Mouse (Mus musculus) cerebellum, adult 2 months (tissue): Measurements from ENCODE around the gene Pdxp. TPM values are rescaled to one million over a fixed set of nuclear protein-coding genes. Genes with fewer than 3 reads are reported as not detected.

Source experiments
- DNase-seq, 2 experiments: peaks; one replicate each; pipeline ENCODE4 v3.0.0; 2021
- H3K27ac ChIP-seq: fragments of 200-500 bp; 2 replicates; pipeline ENCODE4 v1.5.1; 2012; ENCODE audit warnings: low read length, control low read depth, inconsistent platforms; ENCODE audit not compliant: insufficient read depth
- H3K27me3 ChIP-seq: fragments of 200-500 bp; 2 replicates; pipeline ENCODE4 v1.6.1; 2012; ENCODE audit warnings: inconsistent platforms, mild to moderate bottlenecking, low read length, moderate library complexity; ENCODE audit not compliant: control insufficient read depth, insufficient read depth
- H3K4me1 ChIP-seq: fragments of 200-500 bp; 2 replicates; pipeline ENCODE4 v1.6.1; 2011; ENCODE audit warnings: low read length; ENCODE audit not compliant: control insufficient read depth, insufficient read depth
- H3K4me3 ChIP-seq: fragments of 200-500 bp; replicated peaks from 2 replicates; pipeline ENCODE3; 2011; ENCODE audit warnings: mild to moderate bottlenecking, low read depth, low read length, control low read depth; ENCODE audit not compliant: insufficient read depth
- CTCF ChIP-seq: fragments of 200-500 bp; IDR thresholded peaks from 2 replicates; pipeline ENCODE4 v1.5.1; 2011; ENCODE audit warnings: low read depth, mild to moderate bottlenecking, control low read depth, low read length, moderate library complexity, borderline replicate concordance; ENCODE audit not compliant: insufficient read depth
- POLR2A ChIP-seq: fragments of 200-500 bp; IDR thresholded peaks from 2 replicates; pipeline ENCODE4 v1.6.1; 2011; ENCODE audit warnings: low read length, control low read depth, borderline replicate concordance; ENCODE audit not compliant: insufficient read depth
- WGBS: fragments of 180-500 bp; shearing (Covaris S2); methylation state at CpG from one replicate; pipeline ENCODE4 v1.1.7; 2018; 5-methylcytosine and 5-hydroxymethylcytosine counted together
- polyA plus RNA-seq: library from polyadenylated mRNA; depleted of rRNA; stranded (reverse); fragments of >200 nt; gene quantifications from 2 replicates; pipeline ENCODE4 v1.2.3, GENCODE M21; 2012; rRNA removed

Gene Pdxp
- polyA plus RNA-seq, 1 experiment: 204 TPM

- Histone ChIP-seq H3K4me1 (0 out of 2 replicates have a peak, but pooled peaks cover 3% of the 10 kb centered on the region), H3K4me3 (peak overlapping the region; percentile 77), H3K27ac (peak overlapping the region; percentile 31), H3K27me3 (no peaks in the 10 kb centered on the region)
- TF ChIP-seq POLR2A (no peak), CTCF (no peak)
- DNase-seq: peak in 1 of 2 experiments; percentile 38
- 1% methylated on average over 11 of the region's 11 CpGs for WGBS
Observed at GRCm38 (mm10) chr15:78948152-78948725, 34.5 kb downstream of the Pdxp start.

- DNase-seq: peak in 1 of 2 experiments; percentile 45
- TF ChIP-seq POLR2A (no peak), CTCF (no peak)
- H3K27ac ChIP-seq: no peak overlapping the region
- WGBS: 96% methylated on average over 3 of the region's 3 CpGs
- no peaks in the 10 kb centered on the region for H3K27me3 ChIP-seq
- H3K4me1 ChIP-seq: 0 out of 2 replicates have a peak, but pooled peaks cover 3% of the 10 kb centered on the region
- no peak overlapping the region for H3K4me3 ChIP-seq
Observed at GRCm38 (mm10) chr15:78948883-78949282, 35.2 kb downstream of the Pdxp start.

GRCm38 (mm10) chr15:78955663-78956062 is 41.9 kb downstream of the Pdxp start:
- no peak for DNase-seq
- Histone ChIP-seq H3K27me3 (no peaks in the 10 kb centered on the region), H3K4me3 (no peak overlapping the region), H3K27ac (no peak overlapping the region), H3K4me1 (peaks cover 5% of the 10 kb centered on the region; the same call in 1 of the 2 replicates)
- TF ChIP-seq CTCF (no peak), POLR2A (no peak)
- 70% methylated on average over 3 of the region's 3 CpGs for WGBS

GRCm38 (mm10) chr15:78956351-78956750 is 42.6 kb downstream of the Pdxp start:
- Histone ChIP-seq H3K4me3 (no peak overlapping the region), H3K4me1 (peaks cover 3% of the 10 kb centered on the region; the same call in 1 of the 2 replicates), H3K27me3 (no peaks in the 10 kb centered on the region), H3K27ac (no peak overlapping the region)
- DNase-seq: peak in 1 of 2 experiments; percentile 45
- TF ChIP-seq POLR2A (no peak), CTCF (peak; percentile 26; the same call in 1 of the 2 replicates)
- WGBS: 95% methylated on average over 4 of the region's 4 CpGs

- TF ChIP-seq CTCF (no peak), POLR2A (no peak)
- 81% methylated on average over 15 of the region's 15 CpGs for WGBS
- Histone ChIP-seq H3K27me3 (no peaks in the 10 kb centered on the region), H3K4me3 (no peak overlapping the region), H3K4me1 (peaks cover 3% of the 10 kb centered on the region; the same call in 1 of the 2 replicates), H3K27ac (no peak overlapping the region)
- no peak for DNase-seq
Observed at GRCm38 (mm10) chr15:78957021-78957420, 43.3 kb downstream of the Pdxp start.

- TF ChIP-seq POLR2A: no peak
- WGBS: 92% methylated on average over 11 of the region's 11 CpGs
- Histone ChIP-seq H3K4me1 (peaks cover 12% of the 10 kb centered on the region), H3K27ac (no peak overlapping the region), H3K4me3 (no peak overlapping the region), H3K27me3 (no peaks in the 10 kb centered on the region)
- DNase-seq: no peak
Observed at GRCm38 (mm10) chr15:78959537-78959936, 45.8 kb downstream of the Pdxp start.

- H3K4me3 ChIP-seq: no peak overlapping the region
- DNase-seq: no peak
- no peak overlapping the region for H3K27ac ChIP-seq
- no peak for TF ChIP-seq POLR2A
- WGBS: 44% methylated on average over 4 of the region's 4 CpGs
- no peaks in the 10 kb centered on the region for H3K27me3 ChIP-seq
- peaks cover 12% of the 10 kb centered on the region for H3K4me1 ChIP-seq
Observed at GRCm38 (mm10) chr15:78960088-78960487, 46.4 kb downstream of the Pdxp start.

- Histone ChIP-seq H3K27ac (peak overlapping the region; percentile 52; the same call in 1 of the 2 replicates), H3K27me3 (no peaks in the 10 kb centered on the region), H3K4me3 (no peak overlapping the region), H3K4me1 (peaks cover 9% of the 10 kb centered on the region)
- TF ChIP-seq POLR2A: peak; percentile 62; the same call in 1 of the 2 replicates
- TF ChIP-seq CTCF: peak; percentile 86
- DNase-seq: peak; percentile 83 to 84
- WGBS: 24% methylated on average over 2 of the region's 2 CpGs
Observed at GRCm38 (mm10) chr15:78962885-78963284, 49.2 kb downstream of the Pdxp start.

Other genes starting within 250 kb of the Pdxp start
- gene Elfn2, start 195.1 kb upstream of the Pdxp start, polyA plus RNA-seq: 18.0 and 20.6 TPM in 2 replicates
- 3.8 and 4.4 TPM in 2 replicates for gene Mfng, start 140.4 kb upstream of the Pdxp start, polyA plus RNA-seq
- gene Card10, start 110.9 kb upstream of the Pdxp start, polyA plus RNA-seq: 7.1 and 8.2 TPM in 2 replicates
- gene Cdc42ep1, start 71.3 kb upstream of the Pdxp start, polyA plus RNA-seq: 73.2 and 77.3 TPM in 2 replicates
- 0.87 and 1.2 TPM in 2 replicates for gene Lgals2, start 58.4 kb upstream of the Pdxp start, polyA plus RNA-seq
- gene Gga1, start 36.7 kb upstream of the Pdxp start, polyA plus RNA-seq: 80.8 and 82.5 TPM in 2 replicates
- 0.10 TPM in 2 replicates for gene Gm49510, start 14.3 kb upstream of the Pdxp start, polyA plus RNA-seq
- 25.8 and 28.2 TPM in 2 replicates for gene Sh3bp1, start 14.2 kb upstream of the Pdxp start, polyA plus RNA-seq
- gene Lgals1, start 12.8 kb downstream of the Pdxp start, polyA plus RNA-seq: 64.7 and 71.7 TPM in 2 replicates
- 30.7 and 34.4 TPM in 2 replicates for gene Nol12, start 21.0 kb downstream of the Pdxp start, polyA plus RNA-seq
- gene Triobp, start 33.8 kb downstream of the Pdxp start, polyA plus RNA-seq: 35.3 and 39.4 TPM in 2 replicates
- 197 and 242 TPM in 2 replicates for gene H1f0, start 114.5 kb downstream of the Pdxp start, polyA plus RNA-seq
- 0.11 and 0.26 TPM in 2 replicates for gene Galr3, start 128.0 kb downstream of the Pdxp start, polyA plus RNA-seq
- 40.7 and 42.8 TPM in 2 replicates for gene Ankrd54, start 149.0 kb downstream of the Pdxp start, polyA plus RNA-seq
- 88.1 and 93.0 TPM in 2 replicates for gene Eif3l, start 161.3 kb downstream of the Pdxp start, polyA plus RNA-seq
- gene Micall1, start 195.0 kb downstream of the Pdxp start, polyA plus RNA-seq: 35.9 and 37.0 TPM in 2 replicates
- 107 and 110 TPM in 2 replicates for gene Polr2f, start 227.1 kb downstream of the Pdxp start, polyA plus RNA-seq
- gene 1700088E04Rik, start 227.3 kb downstream of the Pdxp start, polyA plus RNA-seq: 6.7 and 10.8 TPM in 2 replicates